Mouse (Mus musculus): Measurements from ENCODE around the gene 1700001J03Rik.

DNA sequence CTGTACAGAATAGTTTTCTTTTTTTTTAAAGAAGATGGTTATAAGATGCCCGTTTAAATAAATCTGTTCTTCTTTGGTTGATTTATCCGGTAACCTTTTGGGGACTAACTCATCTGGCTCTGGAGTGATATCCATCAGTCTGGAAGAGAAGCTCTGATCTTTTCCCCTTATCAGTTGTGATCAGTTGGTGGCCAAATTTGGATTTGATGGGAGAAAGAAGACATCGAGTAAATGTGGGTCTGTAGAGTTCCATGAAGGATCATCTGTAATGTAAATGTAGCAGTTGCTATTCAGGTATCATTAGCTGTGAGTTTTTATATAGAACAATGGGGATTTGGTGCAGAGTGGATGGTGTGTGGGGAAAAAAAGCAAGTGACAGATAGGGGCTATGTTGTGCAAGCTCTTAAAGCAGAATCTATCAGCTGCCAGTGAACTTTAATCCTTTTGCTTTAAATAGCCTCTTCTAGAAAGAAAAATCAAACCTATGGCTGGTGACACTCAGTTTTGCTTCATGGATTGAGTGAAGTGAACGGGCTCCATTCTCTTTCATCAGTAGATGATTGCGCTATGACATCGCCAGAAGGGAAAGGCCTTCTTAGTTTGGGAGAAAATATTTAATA lies 47.1 kb upstream of the 1700001J03Rik start:
- TF ChIP-seq CTCF (IDR thresholded peaks at IDR 0.05; ENCODE audit: low read depth, low read length) (no peak), POLR2A (IDR thresholded peaks at IDR 0.05; ENCODE audit: borderline replicate concordance, low read depth, low read length) (no peak)

Data from bone marrow macrophage, adult 2 months (primary cell).